Mouse (Mus musculus) MEL (cell line): ENCODE results near the gene 4933407L21Rik. TPM values are rescaled to one million over a fixed set of nuclear protein-coding genes. Genes with fewer than 3 reads are reported as not detected.

ENCODE experiments used
- DNase-seq: peaks from one replicate; pipeline ENCODE4 v3.0.0; 2011; ENCODE audit warnings: low read depth, low spot score
- H3K27ac ChIP-seq: 2 replicates; pipeline ENCODE4 v1.5.1; 2012; ENCODE audit warnings: low read depth, mild to moderate bottlenecking, control low read depth, low read length, moderate library complexity; ENCODE audit not compliant: control insufficient read depth
- H3K27me3 ChIP-seq, 2 experiments: fragments of 150-350 bp in 1 of 2; sonication (generic) in 1 of 2; 2 replicates each; pipeline ENCODE4 v1.6.1; 2012; ENCODE audit warnings: low read length in 2 of 2, mild to moderate bottlenecking in 2 of 2, improper control_type of control experiment in 1 of 2, moderate library complexity in 1 of 2; ENCODE audit not compliant: insufficient read depth in 2 of 2, control insufficient read depth in 1 of 2
- H3K36me3 ChIP-seq, 2 experiments: 2 replicates each; pipeline ENCODE4 v1.6.1; 2012 to 2014; ENCODE audit warnings: low read length in 2 of 2, improper control_type of control experiment in 1 of 2, inconsistent platforms in 1 of 2, mild to moderate bottlenecking in 1 of 2; ENCODE audit not compliant: insufficient read depth in 2 of 2, control insufficient read depth in 1 of 2
- H3K4me1 ChIP-seq, 2 experiments: fragments of 150-350 bp in 1 of 2; sonication (generic) in 1 of 2; 2 replicates each; pipeline ENCODE4 v1.6.1; 2012; ENCODE audit warnings: low read length in 2 of 2, improper control_type of control experiment in 1 of 2, mild to moderate bottlenecking in 1 of 2; ENCODE audit not compliant: insufficient read depth in 2 of 2, control insufficient read depth in 1 of 2
- H3K4me3 ChIP-seq, 2 experiments: fragments of 150-350 bp in 1 of 2; sonication (generic) in 1 of 2; 2 replicates each; pipeline ENCODE4 v1.5.1; 2012; ENCODE audit warnings: low read depth in 2 of 2, low read length in 2 of 2, mild to moderate bottlenecking in 2 of 2, moderate library complexity in 2 of 2, control low read depth in 1 of 2, improper control_type of control experiment in 1 of 2; ENCODE audit not compliant: control insufficient read depth in 1 of 2, insufficient read depth in 1 of 2
- H3K79me2 ChIP-seq: 2 replicates; pipeline ENCODE4 v1.6.1; 2012; ENCODE audit warnings: mild to moderate bottlenecking, low read length, moderate library complexity; ENCODE audit not compliant: control insufficient read depth, poor library complexity, insufficient read depth
- H3K9ac ChIP-seq: 2 replicates; pipeline ENCODE4 v1.6.1; 2012; ENCODE audit warnings: low read depth, mild to moderate bottlenecking, control low read depth, low read length, moderate library complexity; ENCODE audit not compliant: control insufficient read depth, poor library complexity, severe bottlenecking
- H3K9me3 ChIP-seq: fragments of 150-350 bp; sonication (generic); replicated peaks from 2 replicates; pipeline ENCODE4 v1.6.1; 2012; ENCODE audit warnings: mild to moderate bottlenecking, low read length, improper control_type of control experiment, moderate library complexity; ENCODE audit not compliant: insufficient read depth
- CHD1 ChIP-seq: IDR thresholded peaks from 2 replicates; pipeline ENCODE4 v1.6.1; 2012; ENCODE audit warnings: low read depth, mild to moderate bottlenecking, inconsistent platforms, low read length, improper control_type of control experiment
- CTCF ChIP-seq, 3 experiments: IDR thresholded peaks in 2 of 3; conservative IDR thresholded peaks in 1 of 3; 2 replicates each; pipeline ENCODE4 v1.5.1; 2011 to 2012; ENCODE audit warnings: low read length in 3 of 3, low read depth in 2 of 3, mild to moderate bottlenecking in 2 of 3, improper control_type of control experiment in 1 of 3, inconsistent platforms in 1 of 3, mixed read lengths in 1 of 3, moderate library complexity in 1 of 3; ENCODE audit not compliant: control insufficient read depth in 1 of 3, insufficient read depth in 1 of 3, poor library complexity in 1 of 3, severe bottlenecking in 1 of 3
- EP300 ChIP-seq, 2 experiments: IDR thresholded peaks; 2 replicates each; pipeline ENCODE4 v1.6.1; 2011; ENCODE audit warnings: improper control_type of control experiment in 2 of 2, low read length in 2 of 2, low read depth in 1 of 2, mild to moderate bottlenecking in 1 of 2
- ETS1 ChIP-seq: IDR thresholded peaks from 2 replicates; pipeline ENCODE4 v1.6.1; 2012; ENCODE audit warnings: low read depth, mild to moderate bottlenecking, inconsistent platforms, low read length, improper control_type of control experiment, moderate library complexity
- GABPA ChIP-seq: IDR thresholded peaks from 2 replicates; pipeline ENCODE4 v1.6.1; 2012; ENCODE audit warnings: low read depth, mild to moderate bottlenecking, inconsistent platforms, low read length, improper control_type of control experiment, moderate library complexity
- MAFK ChIP-seq: IDR thresholded peaks from 2 replicates; pipeline ENCODE4 v1.6.1; 2011; ENCODE audit warnings: low read depth, mild to moderate bottlenecking, low read length, improper control_type of control experiment, borderline replicate concordance
- MAX ChIP-seq: IDR thresholded peaks from 2 replicates; pipeline ENCODE4 v1.6.1; 2011; ENCODE audit warnings: low read length, improper control_type of control experiment
- MEF2A ChIP-seq: IDR thresholded peaks from 2 replicates; pipeline ENCODE4 v1.6.1; 2014; ENCODE audit warnings: low read depth, mild to moderate bottlenecking, inconsistent platforms, low read length, improper control_type of control experiment; ENCODE audit not compliant: poor library complexity, insufficient replicate concordance, severe bottlenecking; ENCODE audit errors: extremely low read depth
- MXI1 ChIP-seq: IDR thresholded peaks from 2 replicates; pipeline ENCODE4 v1.6.1; 2011; ENCODE audit warnings: mild to moderate bottlenecking, low read depth, low read length, improper control_type of control experiment
- NRF1 ChIP-seq: IDR thresholded peaks from 2 replicates; pipeline ENCODE4 v1.6.1; 2014; ENCODE audit warnings: low read depth, mild to moderate bottlenecking, inconsistent platforms, low read length, improper control_type of control experiment, moderate library complexity; ENCODE audit not compliant: poor library complexity, insufficient read depth, severe bottlenecking
- POLR2A ChIP-seq, 2 experiments: IDR thresholded peaks; 2 replicates each; pipeline ENCODE4 v1.6.1; 2011 to 2012; ENCODE audit warnings: low read length in 2 of 2, mild to moderate bottlenecking in 2 of 2, control low read depth in 1 of 2, improper control_type of control experiment in 1 of 2, low read depth in 1 of 2, moderate library complexity in 1 of 2; ENCODE audit not compliant: control insufficient read depth in 1 of 2, insufficient read depth in 1 of 2, poor library complexity in 1 of 2
- RAD21 ChIP-seq: IDR thresholded peaks from 2 replicates; pipeline ENCODE4 v1.6.1; 2011; ENCODE audit warnings: mild to moderate bottlenecking, low read depth, low read length, improper control_type of control experiment
- RCOR1 ChIP-seq: IDR thresholded peaks from 2 replicates; pipeline ENCODE4 v1.6.1; 2012; ENCODE audit warnings: low read depth, mild to moderate bottlenecking, inconsistent platforms, low read length, improper control_type of control experiment
- SMC3 ChIP-seq: IDR thresholded peaks from 2 replicates; pipeline ENCODE4 v1.6.1; 2011; ENCODE audit warnings: low read depth, low read length, improper control_type of control experiment
- TBP ChIP-seq: IDR thresholded peaks from 2 replicates; pipeline ENCODE4 v1.8.0; 2011; ENCODE audit warnings: low read depth, low read length, improper control_type of control experiment
- USF1 ChIP-seq: IDR thresholded peaks from 2 replicates; pipeline ENCODE4 v1.6.1; 2014; ENCODE audit warnings: low read depth, mild to moderate bottlenecking, inconsistent platforms, low read length, improper control_type of control experiment, moderate library complexity
- polyA plus RNA-seq, 2 experiments: library from polyadenylated mRNA; stranded (reverse) in 1 of 2; unstranded in 1 of 2; fragments of >175 nt in 1 of 2; fragments of >200 nt in 1 of 2; gene quantifications; 2 replicates each; pipeline versions ENCODE4 v1.2.1 to v1.2.4; 2012; ENCODE audit warnings: low replicate concordance in 2 of 2, low read depth in 1 of 2; ENCODE audit not compliant: insufficient read length in 2 of 2, insufficient read depth in 1 of 2, missing spikeins in 1 of 2
- total RNA-seq: library from RNA; depleted of rRNA; stranded (reverse); fragments of 300-350 nt; gene quantifications from 2 replicates; pipeline ENCODE4 v1.2.3, GENCODE M21; 2012

Gene 4933407L21Rik
- total and polyA plus RNA-seq, 3 experiments, result not detected

DNA sequence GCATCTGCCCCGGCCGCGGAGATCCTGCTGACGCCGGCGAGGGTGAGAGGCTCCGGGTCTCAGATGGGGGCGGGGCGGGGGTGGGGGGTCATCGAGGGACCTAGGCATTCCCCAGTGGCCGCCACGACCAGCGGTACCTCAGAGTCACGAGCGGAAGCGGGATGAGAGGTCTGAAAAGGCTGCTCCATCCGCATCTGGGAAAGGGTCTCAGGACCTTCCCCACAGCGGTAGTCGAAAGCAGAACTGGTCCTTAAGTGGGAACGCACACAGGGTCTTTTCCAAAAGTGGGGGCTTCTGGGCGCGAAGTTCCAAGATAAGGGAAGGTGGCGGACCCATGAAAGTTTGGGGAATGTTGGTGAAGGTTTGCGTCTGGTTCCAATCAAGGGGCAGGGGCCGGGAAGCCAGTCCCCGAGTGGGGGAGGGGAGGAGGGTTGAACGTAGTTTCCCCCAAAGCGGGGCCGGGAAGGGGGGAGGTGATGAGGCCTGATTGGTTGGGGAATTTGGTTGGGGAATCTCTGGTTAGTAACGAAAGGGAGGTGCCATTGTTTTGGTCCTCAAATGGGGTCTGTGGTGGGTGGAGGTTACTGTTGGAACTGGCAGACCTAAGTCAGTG is 33.4 kb upstream of the 4933407L21Rik start:
- no peaks in the 10 kb centered on the region for H3K27me3 ChIP-seq
- peak overlapping the region; percentile 76 to 99 for H3K4me3 ChIP-seq
- no peaks in the 10 kb centered on the region; the same call in none of the 2 replicates for H3K79me2 ChIP-seq
- peaks cover 8 to 31% of the 10 kb centered on the region in 2 experiments for H3K4me1 ChIP-seq
- peaks cover 0 to 17% of the 10 kb centered on the region in 2 experiments; a peak in 2 of 4 replicates for H3K36me3 ChIP-seq
- no peaks in the 10 kb centered on the region for H3K9me3 ChIP-seq
- H3K9ac ChIP-seq, result peak overlapping the region; percentile 68
- peak; percentile 59 for DNase-seq
- TF ChIP-seq POLR2A (IDR thresholded peaks at IDR 0.05; ENCODE audit: control insufficient read depth in 1 of 2, insufficient read depth in 1 of 2, low read depth in 1 of 2, low read length in 2 of 2, poor library complexity in 1 of 2) (peak; percentile 1 to 16; a peak in 1 of 4 replicates), MEF2A (no peak)
- TF ChIP-seq, all 39 proteins: peak for 1
- peak overlapping the region; percentile 35 for H3K27ac ChIP-seq

DNA sequence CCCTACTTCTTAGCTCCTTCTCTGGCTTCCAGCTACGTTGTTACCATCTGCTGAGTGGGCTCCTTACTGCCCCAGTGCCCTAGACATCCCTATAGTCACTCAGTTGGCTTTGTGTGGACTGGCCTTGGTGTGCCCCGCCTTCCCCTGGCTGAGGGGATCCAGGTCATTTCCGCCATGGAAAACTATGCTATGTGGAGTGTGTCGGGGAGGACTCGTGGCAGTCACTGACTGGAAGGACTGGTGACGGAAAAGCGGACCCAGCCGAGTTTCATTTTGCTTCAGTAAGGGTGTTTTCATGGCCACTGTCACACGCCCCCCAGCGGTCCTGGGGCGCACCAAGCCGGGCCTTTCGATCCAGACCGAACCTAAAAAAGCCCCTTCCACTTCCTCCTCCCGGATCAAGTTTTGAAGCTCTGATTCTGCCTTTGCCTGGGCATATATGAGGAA is 32.9 kb upstream of the 4933407L21Rik start:
- peak; percentile 68 for TF ChIP-seq MXI1
- TF ChIP-seq RAD21, result peak; percentile 10; the same call in 1 of the 2 replicates
- TF ChIP-seq MAFK, result 0 out of 2 replicates have a peak, but pooled peaks have one; percentile 12
- TF ChIP-seq USF1, result no peak
- TF ChIP-seq CHD1, result no peak
- no peak for TF ChIP-seq RCOR1
- TF ChIP-seq ETS1, result 0 out of 2 replicates have a peak, but pooled peaks have one; percentile 4
- no peak for TF ChIP-seq GABPA
- peak; percentile 40 to 69 (median 60); a peak in 5 of 6 replicates for TF ChIP-seq CTCF (IDR thresholded peaks at IDR 0.05 in 2 of 3, conservative IDR thresholded peaks at IDR 0.05 in 1 of 3; ENCODE audit: control insufficient read depth in 1 of 3, insufficient read depth in 1 of 3, low read depth in 2 of 3, low read length in 3 of 3, poor library complexity in 1 of 3, severe bottlenecking in 1 of 3)
- TF ChIP-seq MAX, result peak; percentile 47
- TF ChIP-seq SMC3, result peak; percentile 24; the same call in 1 of the 2 replicates
- no peak for TF ChIP-seq NRF1
- no peak for TF ChIP-seq TBP
- no peak for TF ChIP-seq EP300 (IDR thresholded peaks at IDR 0.05; ENCODE audit: low read depth in 1 of 2, low read length in 2 of 2)
- Histone ChIP-seq H3K9ac (peak overlapping the region; percentile 68), H3K4me3 (peak overlapping the region; percentile 76 to 99), H3K27me3 (no peaks in the 10 kb centered on the region), H3K36me3 (peaks cover 0 to 17% of the 10 kb centered on the region in 2 experiments; a peak in 2 of 4 replicates), H3K27ac (peak overlapping the region; percentile 51), H3K9me3 (no peaks in the 10 kb centered on the region), H3K4me1 (peaks cover 8 to 33% of the 10 kb centered on the region in 2 experiments), H3K79me2 (no peaks in the 10 kb centered on the region; the same call in none of the 2 replicates)
- peak; percentile 78 for DNase-seq
